Comparison of ENCODE assay signal across 19 mouse cellular contexts in genomic region chr7:144764013-144764412, GRCm38 (mm10). TPM values are rescaled to one million over a fixed set of nuclear protein-coding genes. Genes with fewer than 3 reads are reported as not detected.
A peak's percentile ranks its signal among the peaks of the same experiment; 100 is the strongest.
DNase-seq lines count a peak whose midpoint lies in the region; ATAC-seq and TF ChIP-seq lines count a peak whose summit lies in the region.
"Had no signal": no experiment of that assay in that cellular context is flagged by ENCODE, and none has a peak within 500 bp of the region (broad histone marks: within the 10 kb centered on the region; RNA-seq: fewer than 3 reads in every experiment).

No protein-coding gene starts in this region.

- no peak for TF ChIP-seq CTCF in heart, adult 2 months (IDR thresholded peaks at IDR 0.05)

- no peak overlapping the region for H3K9ac ChIP-seq in forebrain, embryonic 16.5 days (replicated peaks; ENCODE audit: low read depth, low read length)
- H3K9ac ChIP-seq in heart, adult 2 months (ENCODE audit: low read depth, low read length): no peak overlapping the region
- no peak overlapping the region for H3K9ac ChIP-seq in hindbrain, embryonic 16.5 days (ENCODE audit: low read depth, low read length)
- H3K9ac ChIP-seq in hindbrain, embryonic 13.5 days: no peak overlapping the region
- H3K9ac ChIP-seq: embryonic facial prominence, embryonic 15.5 days; forebrain, embryonic 15.5 days; heart, embryonic 15.5 days; hindbrain, embryonic 15.5 days had no signal

- H3K4me3 ChIP-seq in forebrain, embryonic 10.5 days: no peak overlapping the region
- no peak overlapping the region for H3K4me3 ChIP-seq in forebrain, embryonic 16.5 days (replicated peaks; ENCODE audit: low read length)
- no peak overlapping the region for H3K4me3 ChIP-seq in heart, adult 2 months
- no peak overlapping the region for H3K4me3 ChIP-seq in hindbrain, embryonic 16.5 days (ENCODE audit: low read length)
- H3K4me3 ChIP-seq in hindbrain, embryonic 13.5 days: no peak overlapping the region
- no peak overlapping the region for H3K4me3 ChIP-seq in brown adipose tissue, adult 24 weeks (ENCODE audit: insufficient read depth, low read depth, low read length)
- H3K4me3 ChIP-seq: embryonic facial prominence, embryonic 15.5 days; erythroblast, embryonic 14.5 days; forebrain, embryonic 15.5 days; heart, embryonic 15.5 days; hindbrain, embryonic 15.5 days had no signal

- H3K4me1 ChIP-seq in forebrain, embryonic 10.5 days: peaks cover 53% of the 10 kb centered on the region
- peaks cover 5% of the 10 kb centered on the region for H3K4me1 ChIP-seq in forebrain, embryonic 16.5 days (replicated peaks; ENCODE audit: control insufficient read depth, insufficient read depth, low read length)
- no peaks in the 10 kb centered on the region for H3K4me1 ChIP-seq in heart, adult 2 months (ENCODE audit: control insufficient read depth, insufficient read depth, low read length)
- H3K4me1 ChIP-seq in hindbrain, embryonic 16.5 days (ENCODE audit: control insufficient read depth, insufficient read depth, low read depth, low read length): peaks cover 4% of the 10 kb centered on the region; the same call in 1 of the 2 replicates
- H3K4me1 ChIP-seq in hindbrain, embryonic 13.5 days (replicated peaks): peaks cover 26% of the 10 kb centered on the region; the same call in 1 of the 2 replicates
- no peaks in the 10 kb centered on the region for H3K4me1 ChIP-seq in brown adipose tissue, adult 24 weeks (ENCODE audit: control insufficient read depth, insufficient read depth, insufficient read length, low read length)
- H3K4me1 ChIP-seq: embryonic facial prominence, embryonic 15.5 days had no signal

- no peak for ATAC-seq in forebrain, embryonic 16.5 days
- ATAC-seq in hindbrain, embryonic 16.5 days: peak; percentile 31; the same call in 1 of the 2 replicates
- ATAC-seq in hindbrain, embryonic 13.5 days (ENCODE audit: low FRiP score): no peak
- ATAC-seq: CD4-positive, CD25-positive, alpha-beta regulatory T cell, adult 4 months; forebrain, embryonic 15.5 days had no signal

- no peak for TF ChIP-seq POLR2A in heart, adult 2 months (IDR thresholded peaks at IDR 0.05; ENCODE audit: insufficient read depth, low read depth, low read length)

- no peaks in the 10 kb centered on the region for H3K79me2 ChIP-seq in heart, adult 2 months (replicated peaks; ENCODE audit: control insufficient read depth, insufficient read depth, low read length)

- DNase-seq in forebrain, embryonic 10.5 days (ENCODE audit: extremely low spot score, low spot score): no peak
- DNase-seq in heart, adult 2 months: peak in 1 of 2 experiments; percentile 41
- no peak for DNase-seq in heart, adult 8-10 months (ENCODE audit: low spot score)
- no peak for DNase-seq in cerebellum, postnatal 36 days
- DNase-seq: adrenal gland, adult 8-10 months; B cell, adult 2 months; kidney, adult 9 months had no signal

- peaks cover 38% of the 10 kb centered on the region for H3K27me3 ChIP-seq in forebrain, embryonic 10.5 days (ENCODE audit: poor library complexity, severe bottlenecking)
- H3K27me3 ChIP-seq in forebrain, embryonic 16.5 days (replicated peaks; ENCODE audit: control insufficient read depth, insufficient read depth, low read length): no peaks in the 10 kb centered on the region
- no peaks in the 10 kb centered on the region; the same call in 1 of the 2 replicates for H3K27me3 ChIP-seq in heart, adult 2 months (ENCODE audit: control insufficient read depth, insufficient read depth, low read length)
- no peaks in the 10 kb centered on the region for H3K27me3 ChIP-seq in hindbrain, embryonic 16.5 days (replicated peaks; ENCODE audit: control insufficient read depth, insufficient read depth, low read length)
- 0 out of 2 replicates have a peak, but pooled peaks cover 5% of the 10 kb centered on the region for H3K27me3 ChIP-seq in hindbrain, embryonic 13.5 days
- H3K27me3 ChIP-seq: embryonic facial prominence, embryonic 15.5 days; forebrain, embryonic 15.5 days; hindbrain, embryonic 15.5 days had no signal

- 74% methylated on average over 2 of the region's 2 CpGs for WGBS in forebrain, embryonic 10.5 days
- WGBS in forebrain, embryonic 16.5 days: 83% methylated on average over 2 of the region's 2 CpGs
- WGBS in heart, adult 2 months: 56% methylated on average over 2 of the region's 2 CpGs
- WGBS in hindbrain, embryonic 16.5 days: 87% methylated on average over 2 of the region's 2 CpGs
- WGBS in hindbrain, embryonic 13.5 days: 80% methylated on average over 2 of the region's 2 CpGs

- H3K36me3 ChIP-seq in forebrain, embryonic 10.5 days (replicated peaks): no peaks in the 10 kb centered on the region
- no peaks in the 10 kb centered on the region for H3K36me3 ChIP-seq in forebrain, embryonic 16.5 days (ENCODE audit: control insufficient read depth, insufficient read depth)
- no peaks in the 10 kb centered on the region for H3K36me3 ChIP-seq in heart, adult 2 months (ENCODE audit: control insufficient read depth, insufficient read depth, low read length)
- no peaks in the 10 kb centered on the region for H3K36me3 ChIP-seq in hindbrain, embryonic 16.5 days (ENCODE audit: control insufficient read depth, insufficient read depth, low read length)
- H3K36me3 ChIP-seq in hindbrain, embryonic 13.5 days: no peaks in the 10 kb centered on the region
- H3K36me3 ChIP-seq: embryonic facial prominence, embryonic 15.5 days; forebrain, embryonic 15.5 days; G1E; heart, embryonic 15.5 days; hindbrain, embryonic 15.5 days had no signal

- H3K4me2 ChIP-seq in forebrain, embryonic 16.5 days (ENCODE audit: low read length): no peak overlapping the region
- no peak overlapping the region for H3K4me2 ChIP-seq in hindbrain, embryonic 16.5 days (ENCODE audit: low read length)
- H3K4me2 ChIP-seq in hindbrain, embryonic 13.5 days: no peak overlapping the region
- H3K4me2 ChIP-seq: embryonic facial prominence, embryonic 15.5 days; forebrain, embryonic 15.5 days; heart, embryonic 11.5 days; heart, embryonic 15.5 days; hindbrain, embryonic 15.5 days had no signal

- intact Hi-C loops in heart, adult 2 months (cut with DNase I): no loop called here

- no peaks in the 10 kb centered on the region for H3K9me3 ChIP-seq in forebrain, embryonic 10.5 days
- H3K9me3 ChIP-seq in forebrain, embryonic 16.5 days (ENCODE audit: control insufficient read depth, low read length): no peaks in the 10 kb centered on the region
- no peaks in the 10 kb centered on the region for H3K9me3 ChIP-seq in hindbrain, embryonic 16.5 days (ENCODE audit: control insufficient read depth, low read length)
- H3K9me3 ChIP-seq in hindbrain, embryonic 13.5 days: no peaks in the 10 kb centered on the region
- H3K9me3 ChIP-seq: embryonic facial prominence, embryonic 15.5 days; forebrain, embryonic 15.5 days; G1E; heart, embryonic 15.5 days; hindbrain, embryonic 15.5 days had no signal

- TF ChIP-seq EP300 in heart, adult 2 months (IDR thresholded peaks at IDR 0.05; ENCODE audit: insufficient read depth, low read depth, low read length): no peak

- H3K27ac ChIP-seq in forebrain, embryonic 10.5 days: peak overlapping the region; percentile 76
- H3K27ac ChIP-seq in forebrain, embryonic 16.5 days (ENCODE audit: low read length): no peak overlapping the region
- H3K27ac ChIP-seq in heart, adult 2 months: peak overlapping the region; percentile 49; the same call in 1 of the 2 replicates
- H3K27ac ChIP-seq in hindbrain, embryonic 16.5 days (ENCODE audit: low read depth, low read length): no peak overlapping the region
- no peak overlapping the region for H3K27ac ChIP-seq in hindbrain, embryonic 13.5 days
- peak overlapping the region; percentile 54 for H3K27ac ChIP-seq in brown adipose tissue, adult 24 weeks (replicated peaks; ENCODE audit: low read depth, low read length)
- H3K27ac ChIP-seq: embryonic facial prominence, embryonic 15.5 days; forebrain, embryonic 15.5 days; heart, embryonic 15.5 days; hindbrain, embryonic 15.5 days had no signal

RNA-seq across cellular contexts. Expression of gene Ano1, which starts 12.2 kb away (rescaled TPM):
- 17.9 and 22.3 TPM in 2 replicates for polyA plus RNA-seq in forebrain, embryonic 10.5 days (2016; fragmentation: Nextera tagmentation; extraction: Ambion mirVana)
- polyA plus RNA-seq in forebrain, embryonic 16.5 days (2015; fragmentation: Nextera tagmentation; extraction: Ambion mirVana): 8.0 and 9.4 TPM in 2 replicates
- total RNA-seq in heart, adult 2 months (2021): 10 to 100 TPM; 11.1 to 11.7 TPM
- polyA plus RNA-seq in heart, adult 2 months (2012; rRNA removed): 11.7 and 12.5 TPM in 2 replicates
- 10 to 100 TPM in 3 of 4 experiments, 1 to 10 TPM in 1; 7.5 to 12.1 (median 11.7) TPM for total RNA-seq in heart, adult 8-10 months (2022)
- polyA plus RNA-seq in hindbrain, embryonic 16.5 days (2015; fragmentation: Nextera tagmentation; extraction: Ambion mirVana): 5.2 and 5.7 TPM in 2 replicates
- polyA plus RNA-seq in hindbrain, embryonic 13.5 days (2015; fragmentation: Nextera tagmentation; extraction: Ambion mirVana): 5.0 and 5.9 TPM in 2 replicates
- polyA plus RNA-seq in brown adipose tissue, adult 24 weeks (2012; ENCODE audit: insufficient read depth, insufficient read length, missing spikeins): 18.2 and 21.0 TPM in 2 replicates

Comparison
In these comparisons a context has a peak if more than half of its experiments do, and no peak if none do; other contexts are left out.
1. H3K27ac ChIP-seq: peak in forebrain, embryonic 10.5 days (single experiment), heart, adult 2 months (single experiment) and brown adipose tissue, adult 24 weeks (single experiment); none in forebrain, embryonic 16.5 days (single experiment), hindbrain, embryonic 16.5 days (single experiment) and hindbrain, embryonic 13.5 days (single experiment).